Mouse (Mus musculus) forebrain, postnatal 0 days (tissue): ENCODE measurements around the gene Zdhhc22. TPM values are rescaled to one million over a fixed set of nuclear protein-coding genes. Genes with fewer than 3 reads are reported as not detected.

Source experiments
- ATAC-seq: fragments of 200-750 bp; cut with Nextera tagmentation; 2 replicates; pipeline ENCODE4 v1.8.0; 2017; ENCODE audit warnings: mild to moderate bottlenecking, moderate library complexity
- DNase-seq: peaks from one replicate; pipeline ENCODE4 v3.0.0-alpha.2; 2015
- H3K27ac ChIP-seq: fragments of 300-500 bp; sonication (generic); 2 replicates; pipeline ENCODE4 v1.5.1; 2014; ENCODE audit warnings: low read depth, mild to moderate bottlenecking, antibody characterized with exemption, low read length, moderate library complexity, mixed read lengths
- H3K27me3 ChIP-seq: fragments of 300-500 bp; sonication (generic); 2 replicates; pipeline ENCODE4 v1.6.1; 2014; ENCODE audit warnings: mild to moderate bottlenecking, low read length, mixed read lengths; ENCODE audit not compliant: insufficient read depth
- H3K36me3 ChIP-seq: fragments of 300-500 bp; sonication (generic); 2 replicates; pipeline ENCODE4 v1.6.1; 2014; ENCODE audit warnings: mild to moderate bottlenecking, moderate library complexity; ENCODE audit not compliant: insufficient read depth
- H3K4me1 ChIP-seq: fragments of 300-500 bp; sonication (generic); 2 replicates; pipeline ENCODE4 v1.6.1; 2014; ENCODE audit warnings: antibody characterized with exemption; ENCODE audit not compliant: insufficient read depth
- H3K4me2 ChIP-seq: fragments of 300-500 bp; sonication (generic); 2 replicates; pipeline ENCODE4 v1.6.1; 2014; ENCODE audit warnings: low read depth, mild to moderate bottlenecking, moderate library complexity
- H3K4me3 ChIP-seq: fragments of 300-500 bp; sonication (generic); 2 replicates; pipeline ENCODE4 v1.5.1; 2014; ENCODE audit warnings: low read depth, low read length, mixed read lengths
- H3K9ac ChIP-seq: fragments of 300-500 bp; sonication (generic); 2 replicates; pipeline ENCODE4 v1.6.1; 2014; ENCODE audit warnings: mild to moderate bottlenecking
- H3K9me3 ChIP-seq: fragments of 300-500 bp; sonication (generic); 2 replicates; pipeline ENCODE4 v1.6.1; 2016; ENCODE audit warnings: low read length
- CTCF ChIP-seq: sonication (generic); IDR thresholded peaks from 2 replicates; pipeline ENCODE4 v1.5.1; 2016; ENCODE audit warnings: antibody characterized with exemption, control low read depth, low read depth
- WGBS: fragments of 180-500 bp; shearing (Covaris S2); extraction: QIAGEN DNeasy Blood & Tissue Kit; methylation state at CpG from one replicate; pipeline ENCODE4 v1.1.7; 2014; 5-methylcytosine and 5-hydroxymethylcytosine counted together
- polyA plus RNA-seq: library from polyadenylated mRNA; unstranded; fragments of >200 nt; fragmentation: Nextera tagmentation; extraction: Ambion mirVana; gene quantifications from 2 replicates; pipeline ENCODE4 v1.2.1, GENCODE M21; 2015
- total RNA-seq: library from RNA; depleted of rRNA; stranded (reverse); fragments of >200 nt; gene quantifications from 2 replicates; pipeline ENCODE4 v1.2.3, GENCODE M21; 2014

Zdhhc22 gene
- total and polyA plus RNA-seq, 2 experiments from 2014 or later = 12.5 to 21.7 TPM

DNA sequence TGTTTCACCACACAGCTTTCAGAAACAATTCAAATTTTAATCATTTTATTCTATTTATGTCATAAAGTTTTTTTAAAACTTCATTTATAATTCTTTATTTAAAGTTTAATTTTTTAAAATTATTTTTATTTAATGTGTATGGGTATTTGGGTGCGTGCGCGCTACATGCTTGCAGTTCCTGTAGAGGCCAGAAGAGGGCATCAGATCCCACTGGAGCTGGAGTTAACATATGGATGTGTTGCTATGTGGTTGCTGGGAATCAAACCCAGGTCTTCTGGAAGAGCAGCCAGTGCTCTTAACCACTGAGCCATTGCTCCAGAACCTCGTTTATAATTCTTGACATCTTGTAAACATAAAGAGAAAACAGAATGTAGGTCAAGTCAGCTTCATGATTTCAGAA lies 8.5 kb upstream of the Zdhhc22 start:
- TF ChIP-seq CTCF = peak; percentile 33; the same call in 1 of the 2 replicates

DNA sequence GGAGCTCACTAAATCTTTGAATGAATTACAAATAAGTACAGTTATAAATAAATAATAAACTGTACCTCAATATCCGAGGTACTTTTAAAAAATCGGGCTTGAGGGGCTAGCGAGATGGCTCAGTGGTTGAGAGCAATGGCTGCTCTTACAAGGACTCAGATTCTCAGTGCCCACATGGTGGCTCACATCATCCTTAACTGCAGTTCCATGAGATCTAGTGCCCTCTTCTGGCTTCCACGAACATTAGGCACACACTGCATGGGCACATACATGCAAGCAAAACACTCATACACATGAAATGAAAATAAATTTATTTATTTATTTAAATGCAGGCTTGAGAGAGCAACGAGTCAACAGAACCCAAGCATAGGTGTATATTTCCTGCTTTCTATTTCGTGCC lies 5.7 kb upstream of the Zdhhc22 start:
- Histone ChIP-seq H3K4me1 (0 out of 2 replicates have a peak, but pooled peaks cover 2% of the 10 kb centered on the region), H3K9me3 (no peaks in the 10 kb centered on the region), H3K27ac (no peak overlapping the region), H3K9ac (no peak overlapping the region), H3K4me3 (no peak overlapping the region), H3K27me3 (no peaks in the 10 kb centered on the region), H3K36me3 (no peaks in the 10 kb centered on the region), H3K4me2 (no peak overlapping the region)
- DNase-seq (no peak), ATAC-seq (no peak)
- WGBS = 85% methylated on average over 6 of the region's 6 CpGs
- peak; percentile 23; the same call in 1 of the 2 replicates for TF ChIP-seq CTCF

More for the DNA sequence above, 8.5 kb upstream of the Zdhhc22 start:
- no peak overlapping the region for H3K9ac ChIP-seq
- DNase-seq (no peak), ATAC-seq (no peak)
- H3K4me1 ChIP-seq = no peaks in the 10 kb centered on the region
- no peaks in the 10 kb centered on the region for H3K27me3 ChIP-seq
- no peaks in the 10 kb centered on the region for H3K36me3 ChIP-seq
- WGBS = 87% methylated on average over 4 of the region's 4 CpGs
- H3K27ac ChIP-seq = no peak overlapping the region
- H3K9me3 ChIP-seq = no peaks in the 10 kb centered on the region
- H3K4me3 ChIP-seq = no peak overlapping the region
- H3K4me2 ChIP-seq = no peak overlapping the region

- no peaks in the 10 kb centered on the region for H3K9me3 ChIP-seq
- no peak for DNase-seq
- no peak for TF ChIP-seq CTCF
- H3K36me3 ChIP-seq = no peaks in the 10 kb centered on the region
- no peaks in the 10 kb centered on the region for H3K27me3 ChIP-seq
- no peak for ATAC-seq
- 49% methylated on average over 3 of the region's 3 CpGs for WGBS
- no peak overlapping the region for H3K4me2 ChIP-seq
- H3K4me3 ChIP-seq = no peak overlapping the region
- peaks cover 2% of the 10 kb centered on the region for H3K4me1 ChIP-seq
- H3K27ac ChIP-seq = no peak overlapping the region
- no peak overlapping the region for H3K9ac ChIP-seq
Measured at GRCm38 (mm10) chr12:86994776-86995175, 4.5 kb upstream of the Zdhhc22 start.

DNA sequence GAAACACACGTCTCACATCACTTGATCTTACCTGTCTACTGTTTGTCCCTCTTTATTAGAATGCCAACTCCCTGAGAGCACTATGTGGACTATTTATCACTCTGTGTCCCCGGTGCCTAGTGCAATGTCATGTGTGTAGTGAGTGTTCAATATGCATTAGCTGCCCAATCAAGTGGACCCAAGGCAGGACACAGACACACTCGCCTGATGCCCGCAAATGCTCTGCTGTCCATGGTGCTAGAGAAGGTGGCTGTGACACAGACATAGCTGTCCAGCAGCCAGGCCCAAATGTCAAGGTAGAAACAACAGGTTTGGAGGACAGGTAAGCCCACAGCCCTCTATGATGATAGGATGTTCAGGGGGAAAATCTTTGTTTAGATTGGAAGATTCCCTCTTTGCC lies 3.9 kb upstream of the Zdhhc22 start:
- H3K27me3 ChIP-seq = no peaks in the 10 kb centered on the region
- no peak for ATAC-seq
- no peak overlapping the region for H3K27ac ChIP-seq
- no peak for DNase-seq
- H3K4me1 ChIP-seq = peaks cover 8% of the 10 kb centered on the region
- H3K4me2 ChIP-seq = no peak overlapping the region
- H3K9ac ChIP-seq = no peak overlapping the region
- WGBS = 40% methylated on average over 4 of the region's 4 CpGs
- no peaks in the 10 kb centered on the region for H3K9me3 ChIP-seq
- no peak for TF ChIP-seq CTCF
- H3K36me3 ChIP-seq = no peaks in the 10 kb centered on the region
- H3K4me3 ChIP-seq = no peak overlapping the region

- no peaks in the 10 kb centered on the region for H3K27me3 ChIP-seq
- DNase-seq (no peak), ATAC-seq (no peak)
- H3K36me3 ChIP-seq = no peaks in the 10 kb centered on the region
- peak overlapping the region; percentile 97 for H3K4me2 ChIP-seq
- H3K9ac ChIP-seq = peak overlapping the region; percentile 70
- no peaks in the 10 kb centered on the region for H3K9me3 ChIP-seq
- WGBS = 40% methylated on average over 2 of the region's 2 CpGs
- peak overlapping the region; percentile 63 for H3K4me3 ChIP-seq
- peaks cover 12% of the 10 kb centered on the region for H3K4me1 ChIP-seq
- TF ChIP-seq CTCF = no peak
- peak overlapping the region; percentile 64; the same call in 1 of the 2 replicates for H3K27ac ChIP-seq
Measured at GRCm38 (mm10) chr12:86990755-86991110, 503 bp upstream of the Zdhhc22 start.

GRCm38 (mm10) chr12:86989378-86989777 lies 852 bp downstream of the Zdhhc22 start:
- no peak for TF ChIP-seq CTCF
- peak; percentile 45; the same call in 1 of the 2 replicates for ATAC-seq
- no peak overlapping the region for H3K27ac ChIP-seq

GRCm38 (mm10) chr12:86988227-86988626 lies 2.0 kb downstream of the Zdhhc22 start:
- Histone ChIP-seq H3K27me3 (no peaks in the 10 kb centered on the region), H3K4me2 (0 out of 2 replicates have a peak overlapping the region, but pooled peaks have one; percentile 97), H3K9me3 (no peaks in the 10 kb centered on the region), H3K4me3 (no peak overlapping the region), H3K9ac (no peak overlapping the region), H3K4me1 (peaks cover 17% of the 10 kb centered on the region), H3K27ac (no peak overlapping the region), H3K36me3 (no peaks in the 10 kb centered on the region)
- 56% methylated on average over 16 of the region's 16 CpGs for WGBS
- ATAC-seq = no peak
- no peak for DNase-seq
- TF ChIP-seq CTCF = no peak

More at GRCm38 (mm10) chr12:86989378-86989777, 852 bp downstream of the Zdhhc22 start:
- Histone ChIP-seq H3K4me3 (peak overlapping the region; percentile 63), H3K4me2 (peak overlapping the region; percentile 97), H3K36me3 (no peaks in the 10 kb centered on the region), H3K9ac (peak overlapping the region; percentile 70), H3K4me1 (peaks cover 12% of the 10 kb centered on the region), H3K9me3 (no peaks in the 10 kb centered on the region), H3K27me3 (no peaks in the 10 kb centered on the region)
- 4% methylated on average over 15 of the region's 15 CpGs for WGBS
- peak; percentile 62 for DNase-seq
